In genomic region chrX:139877936-139878335, GRCm38 (mm10) we compare ENCODE assay signal across 19 mouse cellular contexts. TPM values are rescaled to one million over a fixed set of nuclear protein-coding genes. Genes with fewer than 3 reads are reported as not detected.
A peak's percentile ranks its signal among the peaks of the same experiment; 100 is the strongest.
DNase-seq lines count a peak whose midpoint lies in the region; ATAC-seq and TF ChIP-seq lines count a peak whose summit lies in the region.
"Had no signal": no experiment of that assay in that cellular context is flagged by ENCODE, and none has a peak within 500 bp of the region (broad histone marks: within the 10 kb centered on the region; RNA-seq: fewer than 3 reads in every experiment).

No protein-coding gene starts in this region.

- no peak overlapping the region for H3K9ac ChIP-seq in midbrain, postnatal 0 days (replicated peaks; ENCODE audit: low read length, poor library complexity, severe bottlenecking)
- H3K9ac ChIP-seq: forebrain, postnatal 0 days; limb, embryonic 15.5 days; midbrain, embryonic 15.5 days had no signal

- ATAC-seq in midbrain, postnatal 0 days (ENCODE audit: low FRiP score): no peak
- ATAC-seq: activated CD4-positive, CD25-positive, alpha-beta regulatory T cell, adult 4 months; forebrain, postnatal 0 days; midbrain, embryonic 15.5 days had no signal

- H3K9me3 ChIP-seq in midbrain, postnatal 0 days (ENCODE audit: low read length): no peaks in the 10 kb centered on the region
- H3K9me3 ChIP-seq in midbrain, embryonic 10.5 days (replicated peaks): no peaks in the 10 kb centered on the region
- H3K9me3 ChIP-seq: hindbrain, embryonic 10.5 days; limb, embryonic 15.5 days; midbrain, embryonic 15.5 days had no signal

- no peak overlapping the region for H3K4me2 ChIP-seq in midbrain, postnatal 0 days (ENCODE audit: low read depth, low read length, poor library complexity, severe bottlenecking)
- H3K4me2 ChIP-seq: limb, embryonic 15.5 days; midbrain, embryonic 15.5 days had no signal

- peak; percentile 46 for DNase-seq in adrenal gland, postnatal 10 days
- no peak for DNase-seq in adrenal gland, postnatal 4 days (ENCODE audit: low spot score in 2 of 2)
- peak; percentile 26 to 31 for DNase-seq in heart, adult 18-20 months
- no peak for DNase-seq in heart, postnatal 25 days (ENCODE audit: low spot score)
- peak; percentile 2 for DNase-seq in midbrain, postnatal 0 days (ENCODE audit: low spot score)
- no peak for DNase-seq in midbrain, embryonic 10.5 days (ENCODE audit: low spot score)
- peak; percentile 34 for DNase-seq in retina, postnatal 1 day
- DNase-seq in thymus, postnatal 4 days: no peak
- DNase-seq: cerebellum, adult 2 months; forebrain, postnatal 0 days; lung, adult 2 months; lung, postnatal 4 days had no signal

- no peaks in the 10 kb centered on the region for H3K4me1 ChIP-seq in midbrain, postnatal 0 days (ENCODE audit: insufficient read depth, low read length)
- 0 out of 2 replicates have a peak, but pooled peaks cover 3% of the 10 kb centered on the region for H3K4me1 ChIP-seq in midbrain, embryonic 10.5 days
- H3K4me1 ChIP-seq: hindbrain, embryonic 10.5 days; limb, embryonic 15.5 days; midbrain, embryonic 15.5 days had no signal

- 36% methylated on average over 3 of the region's 3 CpGs for WGBS in midbrain, postnatal 0 days
- WGBS in midbrain, embryonic 10.5 days: 26% methylated on average over 3 of the region's 3 CpGs

- no peak for TF ChIP-seq CTCF in midbrain, postnatal 0 days (IDR thresholded peaks at IDR 0.05)

- no peak overlapping the region for H3K4me3 ChIP-seq in midbrain, postnatal 0 days (ENCODE audit: low read depth, low read length)
- H3K4me3 ChIP-seq in midbrain, embryonic 10.5 days: no peak overlapping the region
- H3K4me3 ChIP-seq: erythroblast, embryonic 14.5 days; hindbrain, embryonic 10.5 days; limb, embryonic 15.5 days; midbrain, embryonic 15.5 days had no signal

- intact Hi-C loops in heart, postnatal 25 days (cut with DNase I): loop anchor here (10.0 kb wide), 1 partner anchor 117 kb away; the partner anchor contains the start of gene Rbm41

- no peaks in the 10 kb centered on the region for H3K36me3 ChIP-seq in midbrain, postnatal 0 days (ENCODE audit: insufficient read depth, low read length)
- H3K36me3 ChIP-seq in midbrain, embryonic 10.5 days: no peaks in the 10 kb centered on the region
- H3K36me3 ChIP-seq: hindbrain, embryonic 10.5 days; limb, embryonic 15.5 days; midbrain, embryonic 15.5 days had no signal

- no peak overlapping the region for H3K27ac ChIP-seq in midbrain, postnatal 0 days (ENCODE audit: low read depth, low read length)
- H3K27ac ChIP-seq in midbrain, embryonic 10.5 days (replicated peaks): no peak overlapping the region
- H3K27ac ChIP-seq: hindbrain, embryonic 10.5 days; kidney, postnatal 0 days; limb, embryonic 15.5 days; midbrain, embryonic 15.5 days had no signal

- H3K27me3 ChIP-seq in midbrain, postnatal 0 days (ENCODE audit: insufficient read depth, low read length): no peaks in the 10 kb centered on the region
- peaks cover 76% of the 10 kb centered on the region for H3K27me3 ChIP-seq in midbrain, embryonic 10.5 days (ENCODE audit: low read depth, poor library complexity, severe bottlenecking)
- H3K27me3 ChIP-seq: CH12.LX had no signal

RNA-seq across cellular contexts. Expression of gene Morc4, which starts 6.5 kb away (rescaled TPM):
- total RNA-seq in adrenal gland, postnatal 10 days (2021): 1 to 10 TPM; 9.6 to 10.0 TPM
- 10 to 100 TPM; 10.6 to 12.4 TPM for total RNA-seq in adrenal gland, postnatal 4 days (2021)
- total RNA-seq in heart, adult 18-20 months (2021): 1 to 10 TPM; 4.6 to 6.0 TPM
- 1 to 10 TPM; 5.2 to 5.3 TPM for total RNA-seq in heart, postnatal 25 days (2021)
- total RNA-seq in midbrain, postnatal 0 days (2014; rRNA removed): 2.6 and 10.2 TPM in 2 replicates
- polyA plus RNA-seq in midbrain, postnatal 0 days (2015; fragmentation: Nextera tagmentation; extraction: Ambion mirVana): 2.5 and 3.1 TPM in 2 replicates
- 6.7 and 7.3 TPM in 2 replicates for polyA plus RNA-seq in midbrain, embryonic 10.5 days (2016; fragmentation: Nextera tagmentation; extraction: Ambion mirVana)
- total RNA-seq: CH12.LX had no signal

Comparison
In these comparisons a context has a peak if more than half of its experiments do, and no peak if none do; other contexts are left out.
1. DNase-seq: peak in adrenal gland, postnatal 10 days (single experiment), heart, adult 18-20 months (2 of 2), midbrain, postnatal 0 days (single experiment) and retina, postnatal 1 day (single experiment); none in adrenal gland, postnatal 4 days (0 of 2), heart, postnatal 25 days (single experiment), midbrain, embryonic 10.5 days (single experiment) and thymus, postnatal 4 days (single experiment).